Mouse (Mus musculus) myocyte (in vitro differentiated cells): ENCODE measurements around the gene Wwox. TPM values are rescaled to one million over a fixed set of nuclear protein-coding genes. Genes with fewer than 3 reads are reported as not detected.

Source experiments
- H3K27me3 ChIP-seq: one replicate; pipeline ENCODE4 v1.6.1; 2011; ENCODE audit not compliant: control insufficient read depth, insufficient read depth, insufficient read length
- H3K36me3 ChIP-seq: one replicate; pipeline ENCODE4 v1.6.1; 2011; ENCODE audit not compliant: control insufficient read depth, insufficient read depth
- H3K4me2 ChIP-seq: one replicate; pipeline ENCODE4 v1.6.1; 2011; ENCODE audit warnings: low read depth, control low read depth
- H3K4me3 ChIP-seq: one replicate; pipeline ENCODE4 v1.5.1; 2011; ENCODE audit warnings: mild to moderate bottlenecking, control low read depth, moderate library complexity
- H3K79me2 ChIP-seq: one replicate; pipeline ENCODE4 v1.6.1; 2011; ENCODE audit not compliant: control insufficient read depth, insufficient read depth
- H3ac ChIP-seq: one replicate; pipeline ENCODE4 v1.6.1; 2011; ENCODE audit not compliant: control insufficient read depth, insufficient read length
- CEBPB ChIP-seq: IDR thresholded peaks from 2 replicates; pipeline ENCODE4 v1.6.1; 2011; ENCODE audit warnings: mild to moderate bottlenecking, moderate library complexity; ENCODE audit not compliant: poor library complexity, insufficient read depth, severe bottlenecking
- E2F4 ChIP-seq: IDR thresholded peaks from one replicate; pipeline ENCODE4 v1.6.1; 2011; ENCODE audit warnings: mild to moderate bottlenecking, control low read depth, moderate library complexity; ENCODE audit not compliant: insufficient read depth
- MAX ChIP-seq: IDR thresholded peaks from one replicate; pipeline ENCODE4 v1.6.1; 2011; ENCODE audit warnings: low read depth, mild to moderate bottlenecking, control low read depth
- MYOD1 ChIP-seq, 3 experiments: IDR thresholded peaks; one replicate each; pipeline ENCODE4 v1.6.1; 2011; ENCODE audit warnings: control low read depth in 2 of 3, low read depth in 2 of 3, mild to moderate bottlenecking in 2 of 3, moderate library complexity in 1 of 3; ENCODE audit not compliant: insufficient read length in 2 of 3, control insufficient read depth in 1 of 3
- MYOG ChIP-seq, 3 experiments: IDR thresholded peaks; one replicate each; pipeline ENCODE4 v1.6.1; 2011; ENCODE audit warnings: control low read depth in 2 of 3, low read depth in 2 of 3, mild to moderate bottlenecking in 2 of 3; ENCODE audit not compliant: insufficient read length in 2 of 3, control insufficient read depth in 1 of 3, insufficient read depth in 1 of 3
- POLR2A ChIP-seq: IDR thresholded peaks from one replicate; pipeline ENCODE4 v1.6.1; 2011; ENCODE audit warnings: low read depth, mild to moderate bottlenecking, control low read depth, moderate library complexity; ENCODE audit not compliant: insufficient read length
- POLR2AphosphoS2 ChIP-seq: IDR thresholded peaks from one replicate; pipeline ENCODE4 v1.6.1; 2011; ENCODE audit warnings: low read depth, control low read depth; ENCODE audit not compliant: insufficient read length
- REST ChIP-seq: IDR thresholded peaks from one replicate; pipeline ENCODE4 v1.6.1; 2011; ENCODE audit warnings: mild to moderate bottlenecking, control low read depth, moderate library complexity; ENCODE audit not compliant: insufficient read depth, insufficient read length
- SRF ChIP-seq: IDR thresholded peaks from one replicate; pipeline ENCODE4 v1.6.1; 2011; ENCODE audit warnings: low read depth; ENCODE audit not compliant: control insufficient read depth, insufficient read length
- TCF12 ChIP-seq: IDR thresholded peaks from one replicate; pipeline ENCODE4 v1.6.1; 2011; ENCODE audit warnings: mild to moderate bottlenecking, control low read depth; ENCODE audit not compliant: poor library complexity, insufficient read depth, severe bottlenecking
- TCF3 ChIP-seq: IDR thresholded peaks from one replicate; pipeline ENCODE4 v1.6.1; 2011; ENCODE audit warnings: low read depth, control low read depth; ENCODE audit not compliant: insufficient read length
- USF1 ChIP-seq: IDR thresholded peaks from one replicate; pipeline ENCODE4 v1.6.1; 2011; ENCODE audit warnings: low read depth, mild to moderate bottlenecking, control low read depth, moderate library complexity
- polyA plus RNA-seq: library from polyadenylated mRNA; unstranded; fragments of >200 nt; fragmentation: generic; extraction: Trizol; gene quantifications from one replicate; pipeline ENCODE4 v1.2.1, GENCODE M21; 2012; ENCODE audit warnings: missing spikeins

The Wwox gene
- polyA plus RNA-seq, 1 experiment: 8.6 TPM

GRCm38 (mm10) chr8:115081302-115082207, 642.1 kb downstream of the Wwox start:
- H3K79me2 ChIP-seq: no peaks in the 10 kb centered on the region

GRCm38 (mm10) chr8:115088162-115088561, 648.7 kb downstream of the Wwox start:
- H3K36me3 ChIP-seq: no peaks in the 10 kb centered on the region
- no peaks in the 10 kb centered on the region for H3K27me3 ChIP-seq
- no peak overlapping the region for H3K4me2 ChIP-seq
- no peaks in the 10 kb centered on the region for H3K79me2 ChIP-seq
- TF ChIP-seq POLR2A: no peak
- TF ChIP-seq MYOD1 (IDR thresholded peaks at IDR 0.05; ENCODE audit: control insufficient read depth in 1 of 3, insufficient read length in 2 of 3, low read depth in 2 of 3): no peak
- TF ChIP-seq REST: no peak
- TF ChIP-seq POLR2AphosphoS2: no peak
- TF ChIP-seq CEBPB: no peak
- TF ChIP-seq TCF12: no peak
- no peak for TF ChIP-seq TCF3
- H3K4me3 ChIP-seq: no peak overlapping the region
- no peak overlapping the region for H3ac ChIP-seq

More at GRCm38 (mm10) chr8:115081302-115082207, 642.1 kb downstream of the Wwox start:
- H3ac ChIP-seq: no peak overlapping the region
- no peak for TF ChIP-seq SRF
- TF ChIP-seq USF1: no peak
- no peak for TF ChIP-seq REST
- no peak for TF ChIP-seq MYOG (IDR thresholded peaks at IDR 0.05; ENCODE audit: control insufficient read depth in 1 of 3, insufficient read depth in 1 of 3, insufficient read length in 2 of 3, low read depth in 2 of 3)
- no peak for TF ChIP-seq E2F4
- no peak for TF ChIP-seq POLR2A
- TF ChIP-seq MYOD1 (IDR thresholded peaks at IDR 0.05; ENCODE audit: control insufficient read depth in 1 of 3, insufficient read length in 2 of 3, low read depth in 2 of 3): no peak
- no peak overlapping the region for H3K4me2 ChIP-seq
- H3K36me3 ChIP-seq: no peaks in the 10 kb centered on the region
- no peaks in the 10 kb centered on the region for H3K27me3 ChIP-seq
- no peak overlapping the region for H3K4me3 ChIP-seq

- H3K36me3 ChIP-seq: no peaks in the 10 kb centered on the region
- H3ac ChIP-seq: no peak overlapping the region
- TF ChIP-seq MYOD1 (IDR thresholded peaks at IDR 0.05; ENCODE audit: control insufficient read depth in 1 of 3, insufficient read length in 2 of 3, low read depth in 2 of 3) (no peak), POLR2AphosphoS2 (no peak), E2F4 (no peak), CEBPB (no peak), MAX (no peak), SRF (no peak), USF1 (no peak), TCF12 (no peak), REST (no peak), MYOG (IDR thresholded peaks at IDR 0.05; ENCODE audit: control insufficient read depth in 1 of 3, insufficient read depth in 1 of 3, insufficient read length in 2 of 3, low read depth in 2 of 3) (no peak), TCF3 (no peak), POLR2A (no peak)
- H3K4me3 ChIP-seq: no peak overlapping the region
- H3K27me3 ChIP-seq: no peaks in the 10 kb centered on the region
- H3K4me2 ChIP-seq: no peak overlapping the region
- H3K79me2 ChIP-seq: no peaks in the 10 kb centered on the region
Measured at GRCm38 (mm10) chr8:115089744-115090143, 650.3 kb downstream of the Wwox start.

- TF ChIP-seq TCF3 (no peak), USF1 (no peak), TCF12 (no peak), E2F4 (no peak), SRF (no peak), POLR2AphosphoS2 (no peak), CEBPB (no peak), POLR2A (no peak), MYOD1 (IDR thresholded peaks at IDR 0.05; ENCODE audit: control insufficient read depth in 1 of 3, insufficient read length in 2 of 3, low read depth in 2 of 3) (no peak), MAX (no peak), REST (no peak), MYOG (IDR thresholded peaks at IDR 0.05; ENCODE audit: control insufficient read depth in 1 of 3, insufficient read depth in 1 of 3, insufficient read length in 2 of 3, low read depth in 2 of 3) (no peak)
- Histone ChIP-seq H3K4me3 (no peak overlapping the region), H3K79me2 (no peaks in the 10 kb centered on the region), H3ac (no peak overlapping the region), H3K36me3 (no peaks in the 10 kb centered on the region), H3K4me2 (no peak overlapping the region), H3K27me3 (no peaks in the 10 kb centered on the region)
Measured at GRCm38 (mm10) chr8:115090202-115090601, 650.7 kb downstream of the Wwox start.

- no peak overlapping the region for H3K4me3 ChIP-seq
- no peaks in the 10 kb centered on the region for H3K27me3 ChIP-seq
- no peak for TF ChIP-seq MAX
- no peak for TF ChIP-seq SRF
- TF ChIP-seq POLR2AphosphoS2: no peak
- no peak for TF ChIP-seq POLR2A
- TF ChIP-seq TCF3: no peak
- no peak for TF ChIP-seq TCF12
- TF ChIP-seq REST: no peak
- TF ChIP-seq MYOD1 (IDR thresholded peaks at IDR 0.05; ENCODE audit: control insufficient read depth in 1 of 3, insufficient read length in 2 of 3, low read depth in 2 of 3): no peak
- TF ChIP-seq CEBPB: no peak
- no peak for TF ChIP-seq E2F4
- TF ChIP-seq USF1: no peak
- TF ChIP-seq MYOG (IDR thresholded peaks at IDR 0.05; ENCODE audit: control insufficient read depth in 1 of 3, insufficient read depth in 1 of 3, insufficient read length in 2 of 3, low read depth in 2 of 3): no peak
- no peak overlapping the region for H3K4me2 ChIP-seq
- H3K79me2 ChIP-seq: no peaks in the 10 kb centered on the region
- no peaks in the 10 kb centered on the region for H3K36me3 ChIP-seq
- H3ac ChIP-seq: no peak overlapping the region
Measured at GRCm38 (mm10) chr8:115095548-115095947, 656.1 kb downstream of the Wwox start.
